Mouse (Mus musculus) 3T3-L1 (cell line): Measurements from ENCODE around the gene BC003965.
"Not testable (repeated sequence)": the region's sequence is repeated elsewhere in the genome, so short reads cannot be mapped to it uniquely, and the experiment has no call there.

Experiments used
- DNase-seq: peaks from one replicate; pipeline ENCODE4 v3.0.0-alpha.2; 2015; ENCODE audit warnings: low read depth, low spot score

Gene BC003965

DNA sequence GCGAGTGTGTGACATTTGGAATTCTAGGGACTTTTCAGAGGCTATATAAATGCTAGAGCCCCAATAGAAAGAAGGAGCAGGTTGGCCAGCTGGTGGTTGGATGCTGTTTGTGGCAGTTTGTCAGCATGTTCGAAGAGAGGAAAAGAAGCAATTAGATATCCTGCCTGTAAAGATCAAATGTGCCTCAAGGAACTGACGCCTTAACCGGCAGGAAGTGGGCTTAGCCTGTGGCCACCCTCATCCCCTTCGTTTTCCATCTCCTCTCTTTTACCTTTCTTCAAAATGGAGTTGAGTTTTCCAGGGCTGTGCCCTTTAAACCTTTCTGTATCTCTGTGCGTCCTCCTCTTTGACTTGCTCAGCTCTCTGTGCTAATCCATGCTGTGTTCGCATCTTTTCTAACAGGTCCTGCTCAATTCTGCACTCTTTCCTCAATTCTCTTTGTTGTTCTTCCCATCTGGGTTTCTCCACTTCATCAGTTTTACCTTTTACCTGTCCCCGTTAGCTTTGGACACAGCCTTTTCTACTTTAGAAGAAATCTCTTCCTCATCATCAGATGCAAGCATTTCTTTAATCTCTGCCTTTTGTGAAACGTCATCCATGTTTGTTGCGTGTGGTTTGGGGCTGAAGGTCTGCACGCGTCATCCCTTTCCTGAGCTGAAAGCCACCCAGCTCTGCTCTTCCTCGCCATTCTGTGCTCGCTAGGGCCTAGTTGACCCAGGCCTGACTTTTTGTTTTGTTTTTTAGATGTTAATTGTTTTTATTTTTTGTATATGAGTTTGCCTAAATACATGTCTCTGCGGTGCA lies 35.3 kb downstream of the BC003965 start:
- no peak for DNase-seq

DNA sequence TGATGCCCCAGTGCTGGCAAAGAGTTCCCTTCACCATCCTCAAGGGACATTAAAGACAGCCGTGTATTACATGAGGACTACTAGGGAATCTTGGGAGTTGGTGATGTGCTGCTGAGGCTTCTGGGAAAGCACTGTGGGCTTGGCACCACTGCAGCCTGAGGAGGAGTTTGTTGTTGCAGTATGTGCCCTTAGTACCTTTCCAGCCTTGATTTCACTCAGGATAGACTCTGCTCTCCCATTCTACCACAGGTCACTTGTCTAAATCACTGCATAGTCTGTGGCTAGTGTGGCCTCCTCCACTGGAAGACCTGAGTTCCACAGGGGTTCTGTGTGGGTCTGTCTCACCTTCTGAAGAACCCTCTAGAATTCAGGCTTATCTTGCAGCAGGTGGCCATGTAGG lies 36.4 kb downstream of the BC003965 start:
- no peak for DNase-seq

DNA sequence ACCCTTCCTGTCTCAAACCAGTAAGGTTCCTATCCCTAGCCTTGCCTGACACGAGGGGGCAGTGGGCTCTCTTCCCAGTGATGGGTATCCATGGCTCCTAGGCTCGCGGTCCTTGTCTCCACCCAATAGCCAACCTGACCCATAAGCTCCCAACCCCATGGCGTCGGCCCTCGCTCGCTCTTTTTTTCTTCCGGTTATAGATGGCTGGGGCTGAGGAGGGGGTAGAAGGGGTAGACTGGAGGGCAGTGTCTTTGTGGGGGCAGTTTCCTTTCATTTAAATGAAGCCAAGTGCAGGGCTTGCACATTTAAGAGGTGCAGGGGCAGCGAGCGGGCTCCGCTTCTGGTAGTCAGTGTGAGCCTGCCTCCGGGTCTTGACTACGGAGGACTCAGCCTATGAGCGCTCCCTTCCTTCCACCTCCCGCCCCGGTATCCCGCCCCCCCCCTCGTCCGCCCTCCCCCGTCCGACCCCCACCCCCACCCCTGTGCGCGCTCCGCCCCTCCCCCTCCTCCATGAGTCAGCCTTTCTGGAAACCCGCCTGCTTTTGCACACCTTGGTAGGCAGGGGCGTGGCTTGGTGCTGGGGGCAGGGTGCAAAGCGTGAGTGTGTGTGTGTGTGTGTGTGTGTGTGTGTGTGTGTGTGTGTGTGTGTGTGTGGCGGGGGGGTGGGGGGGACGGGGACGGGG lies 37.6 kb downstream of the BC003965 start:
- DNase-seq = peak; percentile 57

DNA sequence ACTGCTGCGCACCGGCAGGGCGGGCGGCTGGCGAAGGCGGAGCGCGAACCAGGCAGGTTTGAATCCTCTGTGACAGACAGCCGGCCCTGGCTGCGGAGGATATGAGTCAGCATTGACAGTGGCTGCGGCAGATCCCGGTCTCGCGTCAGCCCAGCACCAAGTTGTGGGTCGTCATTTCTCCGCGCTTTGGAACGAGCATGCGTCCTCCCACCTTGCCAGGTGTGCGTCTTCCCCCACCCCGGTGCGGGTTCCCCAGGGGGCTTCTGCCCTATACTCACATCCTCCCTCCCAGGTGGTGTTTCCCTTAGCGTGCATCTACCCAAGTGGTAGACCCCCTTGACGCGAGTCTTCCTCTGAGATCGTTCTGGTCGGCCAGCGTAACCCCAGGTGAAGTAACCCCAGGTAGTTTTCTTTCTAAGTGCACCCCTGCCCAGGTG lies 38.2 kb downstream of the BC003965 start:
- DNase-seq = not testable (repeated sequence)

DNA sequence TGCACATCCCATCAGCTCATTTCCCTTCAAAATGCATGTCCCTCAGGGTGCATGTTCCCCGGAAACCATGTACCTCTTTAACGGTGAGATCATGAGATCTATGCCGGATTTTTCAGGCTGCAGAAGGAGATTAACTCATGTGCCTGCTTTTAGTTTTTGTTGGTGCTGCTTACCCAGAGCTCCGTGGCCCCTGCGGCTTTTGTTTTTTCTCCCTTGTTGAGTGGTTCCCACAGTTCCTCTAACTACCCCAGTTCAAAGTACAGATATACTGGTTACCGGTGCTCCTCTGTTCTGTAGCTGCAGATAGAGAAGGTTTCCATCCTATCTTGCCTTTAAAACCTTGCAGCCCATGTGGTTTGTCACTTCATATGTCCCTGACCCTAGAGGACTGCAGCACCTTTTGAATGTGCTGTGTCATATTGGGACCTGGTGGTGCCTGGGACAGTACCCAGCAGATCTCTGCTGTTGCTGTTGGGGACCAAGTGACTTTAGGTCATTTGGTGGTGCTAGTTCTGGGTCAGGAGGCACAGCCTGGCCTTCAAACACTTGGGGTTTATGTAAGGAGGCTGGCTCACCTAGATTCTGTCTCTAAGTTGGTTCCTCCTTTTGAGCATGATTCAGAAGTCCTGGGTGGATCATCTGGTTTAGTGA lies 38.7 kb downstream of the BC003965 start:
- DNase-seq = peak; percentile 10

DNA sequence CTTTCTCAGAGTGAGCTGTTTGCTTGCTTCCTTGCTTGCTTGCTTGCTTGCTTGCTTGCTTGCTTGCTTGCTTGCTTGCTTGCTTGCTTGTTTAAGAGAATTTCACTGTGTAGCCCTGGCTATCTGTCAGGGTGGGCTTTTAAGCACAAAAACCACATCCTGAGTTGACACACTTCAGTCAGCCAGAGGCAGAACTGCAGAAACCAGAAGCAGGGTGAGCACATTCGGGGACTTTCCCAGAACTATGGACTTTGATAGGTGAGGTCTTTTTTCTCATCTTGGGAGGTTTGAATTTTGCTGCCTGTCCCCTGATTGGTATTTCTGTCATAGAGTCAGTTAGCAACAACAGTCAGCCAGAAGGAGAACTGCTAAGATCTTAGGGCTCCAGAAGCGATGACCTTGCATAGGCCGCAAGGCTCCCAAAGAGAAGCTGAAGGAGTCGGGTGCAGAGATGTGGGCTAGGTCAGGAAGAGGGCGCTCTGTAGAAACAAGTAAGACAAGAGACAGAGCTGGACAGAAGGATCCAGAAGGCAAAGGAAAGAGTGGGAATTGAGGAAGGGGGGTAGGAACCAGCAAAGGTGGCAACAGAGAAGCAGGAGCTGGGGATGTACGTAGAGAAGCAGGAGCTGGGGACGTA lies 40.4 kb downstream of the BC003965 start:
- DNase-seq = no peak

DNA sequence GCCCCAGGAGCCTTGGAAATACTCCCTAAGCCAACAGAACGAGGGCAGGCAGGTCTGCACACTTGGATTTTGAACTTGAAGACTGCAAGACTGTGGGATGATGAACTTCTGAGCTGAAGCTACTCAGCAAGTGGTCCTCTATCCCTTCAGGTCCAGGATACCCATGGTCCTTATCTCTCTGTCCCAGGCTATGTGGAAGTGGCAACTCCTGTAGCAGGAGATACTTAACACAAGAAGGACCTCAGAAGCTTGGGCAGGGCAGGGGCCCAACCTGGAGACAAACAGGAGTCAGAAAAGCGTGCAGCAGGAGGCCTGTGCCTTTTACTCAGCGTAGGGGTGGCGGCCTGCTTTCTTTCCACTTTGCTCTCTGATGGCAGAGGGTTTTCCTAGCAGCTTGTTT lies 41.3 kb downstream of the BC003965 start:
- no peak for DNase-seq

DNA sequence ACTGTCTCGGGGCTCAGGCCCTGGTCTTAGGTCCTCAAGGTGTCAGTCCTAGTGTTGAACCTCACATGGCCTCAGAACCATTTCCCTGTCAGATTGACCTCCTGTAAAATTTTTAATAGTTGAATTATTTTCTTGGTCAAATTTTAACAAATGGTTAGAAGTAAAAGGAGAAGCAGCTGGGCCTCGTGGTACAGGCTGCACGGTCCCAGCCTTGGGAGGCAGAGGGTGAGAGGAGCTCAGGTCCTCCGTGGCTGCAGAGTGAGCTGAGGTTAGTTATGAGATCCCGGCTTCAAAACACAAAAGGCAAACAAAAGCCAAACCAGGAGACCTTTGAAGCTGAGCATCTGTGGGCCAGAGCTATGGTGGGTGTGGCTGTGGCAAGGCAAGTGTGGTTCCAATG lies 43.6 kb downstream of the BC003965 start:
- no peak for DNase-seq

DNA sequence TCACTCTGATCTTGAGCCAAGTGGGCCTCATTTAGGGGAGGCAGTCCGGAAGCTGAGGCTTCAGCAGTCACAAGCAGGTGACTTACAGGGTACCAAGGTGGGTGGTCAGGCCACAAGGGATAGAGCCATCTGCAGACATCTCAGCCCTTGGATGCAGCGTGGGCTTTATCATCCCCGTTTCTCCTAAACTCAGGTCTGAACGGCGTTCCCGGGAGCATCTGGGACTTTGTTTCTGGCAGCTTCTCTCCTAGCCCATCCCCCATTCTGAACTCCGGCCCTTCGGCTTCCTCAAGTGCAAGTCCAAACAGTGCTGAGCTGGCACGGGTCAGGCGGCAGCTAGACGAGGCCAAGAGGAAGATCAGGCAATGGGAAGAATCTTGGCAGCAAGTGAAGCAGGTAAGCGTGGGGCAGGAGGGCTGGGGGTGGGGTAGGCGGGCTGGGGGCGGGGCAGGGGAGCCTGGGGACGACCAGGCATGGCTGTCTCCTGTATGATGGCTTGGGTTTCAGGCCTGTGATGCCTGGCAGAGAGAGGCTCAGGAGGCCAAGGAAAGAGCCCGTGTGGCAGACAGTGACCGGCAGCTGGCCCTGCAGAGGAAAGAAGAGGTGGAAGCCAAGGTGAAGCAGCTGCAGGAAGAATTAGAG lies 45.8 kb downstream of the BC003965 start:
- not testable (repeated sequence) for DNase-seq

DNA sequence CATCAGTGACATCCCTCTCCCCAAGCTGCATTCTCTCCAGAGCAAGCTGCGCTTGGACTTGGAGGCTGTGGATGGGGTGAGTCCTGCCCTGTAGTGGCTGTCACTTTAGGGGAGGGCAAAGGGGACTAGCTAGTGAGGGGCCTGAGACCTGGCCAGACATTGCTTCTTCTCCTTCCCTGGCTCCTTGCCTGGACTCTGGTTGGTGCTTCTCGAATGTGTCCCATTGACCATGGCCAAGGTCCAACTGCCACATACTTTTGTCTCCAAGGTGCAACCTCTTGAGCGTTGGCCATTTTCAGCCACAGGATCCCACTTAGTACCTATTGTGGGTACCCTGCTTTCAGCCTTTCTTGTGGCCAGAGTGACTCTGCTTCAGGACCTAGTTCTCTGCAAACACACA lies 46.3 kb downstream of the BC003965 start:
- no peak for DNase-seq

DNA sequence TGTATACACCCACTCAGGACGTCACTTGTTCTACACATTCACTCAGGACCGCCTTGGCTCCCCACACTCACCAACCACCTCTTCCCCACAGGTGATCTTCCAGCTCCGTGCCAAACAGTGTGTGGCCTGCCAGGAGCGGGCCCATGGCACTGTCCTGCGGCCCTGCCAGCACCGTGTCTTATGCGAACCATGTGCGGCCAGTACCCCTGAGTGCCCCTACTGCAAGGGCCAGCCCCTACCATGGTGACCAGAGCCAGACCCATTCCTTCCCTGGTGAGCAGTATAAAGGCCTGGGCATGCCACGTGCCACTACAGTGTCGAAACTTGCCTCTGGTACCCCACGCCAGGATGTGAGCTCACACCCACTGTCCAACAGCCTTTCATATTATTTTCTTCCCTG lies 47.3 kb downstream of the BC003965 start:
- not testable (repeated sequence) for DNase-seq

DNA sequence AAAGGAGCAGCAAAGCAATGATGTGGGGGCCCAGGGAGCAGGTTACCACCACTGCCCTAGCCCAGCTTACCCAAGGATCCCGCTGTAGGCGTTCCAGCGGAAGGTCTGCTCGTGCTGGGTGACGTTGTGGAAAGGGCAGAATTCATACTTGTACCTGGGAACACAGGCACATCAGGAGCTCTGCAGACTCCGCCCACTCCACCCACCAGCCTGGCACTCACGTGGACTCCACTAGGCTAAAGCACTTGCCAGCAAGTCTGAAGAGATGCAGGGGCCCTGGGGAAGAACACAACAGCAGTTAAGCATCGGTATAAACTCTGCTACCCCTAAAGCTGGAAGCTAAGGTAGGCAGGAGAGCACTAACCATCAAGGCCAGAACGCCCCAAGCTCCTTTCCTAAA lies 51.3 kb downstream of the BC003965 start:
- no peak for DNase-seq
